Mouse (Mus musculus): ENCODE data around the gene Scn3a. TPM values are rescaled to one million over a fixed set of nuclear protein-coding genes. Genes with fewer than 3 reads are reported as not detected.
"Not testable (repeated sequence)": the region's sequence is repeated elsewhere in the genome, so short reads cannot be mapped to it uniquely, and the experiment has no call there.

Scn3a gene
- total and polyA plus RNA-seq, 3 experiments: not detected

GRCm38 (mm10) chr2:65453763-65454162 lies 113.7 kb downstream of the Scn3a start:
- Histone ChIP-seq H3K9ac (ENCODE audit: control insufficient read depth, low read depth, low read length, poor library complexity, severe bottlenecking) (no peak overlapping the region), H3K27me3 (ENCODE audit: control insufficient read depth in 1 of 2, insufficient read depth in 2 of 2, low read length in 2 of 2) (no peaks in the 10 kb centered on the region), H3K27ac (ENCODE audit: control insufficient read depth, low read depth, low read length) (no peak overlapping the region), H3K9me3 (replicated peaks; ENCODE audit: insufficient read depth, low read length) (no peaks in the 10 kb centered on the region), H3K36me3 (ENCODE audit: control insufficient read depth in 1 of 2, insufficient read depth in 2 of 2, low read length in 2 of 2) (no peaks in the 10 kb centered on the region), H3K4me1 (ENCODE audit: control insufficient read depth in 1 of 2, insufficient read depth in 2 of 2, low read length in 2 of 2) (no peaks in the 10 kb centered on the region), H3K79me2 (ENCODE audit: control insufficient read depth, insufficient read depth, low read length, poor library complexity) (no peaks in the 10 kb centered on the region), H3K4me3 (ENCODE audit: control insufficient read depth in 1 of 2, insufficient read depth in 1 of 2, low read depth in 2 of 2, low read length in 2 of 2) (no peak overlapping the region)
- no peak for TF ChIP-seq POLR2AphosphoS2 (IDR thresholded peaks at IDR 0.05; ENCODE audit: low read length)
- TF ChIP-seq MEF2A (IDR thresholded peaks at IDR 0.05; ENCODE audit: extremely low read depth, insufficient replicate concordance, low read depth, low read length, poor library complexity, severe bottlenecking): no peak
- no peak for TF ChIP-seq EP300 (IDR thresholded peaks at IDR 0.05; ENCODE audit: low read depth in 1 of 2, low read length in 2 of 2)
- no peak for TF ChIP-seq SMC3 (IDR thresholded peaks at IDR 0.05; ENCODE audit: low read depth, low read length)
- no peak for TF ChIP-seq NELFE (IDR thresholded peaks at IDR 0.05; ENCODE audit: low read depth, low read length)
- no peak for TF ChIP-seq MYC (IDR thresholded peaks at IDR 0.05; ENCODE audit: low read depth, low read length)
- no peak for TF ChIP-seq RCOR1 (IDR thresholded peaks at IDR 0.05; ENCODE audit: low read depth, low read length)
- no peak for TF ChIP-seq SIN3A (IDR thresholded peaks at IDR 0.05; ENCODE audit: low read length)
- TF ChIP-seq GABPA (IDR thresholded peaks at IDR 0.05; ENCODE audit: low read depth, low read length): no peak
- TF ChIP-seq USF1 (IDR thresholded peaks at IDR 0.05; ENCODE audit: low read depth, low read length): no peak
- no peak for TF ChIP-seq NRF1 (IDR thresholded peaks at IDR 0.05; ENCODE audit: insufficient read depth, low read depth, low read length, poor library complexity, severe bottlenecking)
- TF ChIP-seq ETS1 (IDR thresholded peaks at IDR 0.05; ENCODE audit: low read depth, low read length): no peak
- DNase-seq (ENCODE audit: low read depth, low spot score): no peak

DNA sequence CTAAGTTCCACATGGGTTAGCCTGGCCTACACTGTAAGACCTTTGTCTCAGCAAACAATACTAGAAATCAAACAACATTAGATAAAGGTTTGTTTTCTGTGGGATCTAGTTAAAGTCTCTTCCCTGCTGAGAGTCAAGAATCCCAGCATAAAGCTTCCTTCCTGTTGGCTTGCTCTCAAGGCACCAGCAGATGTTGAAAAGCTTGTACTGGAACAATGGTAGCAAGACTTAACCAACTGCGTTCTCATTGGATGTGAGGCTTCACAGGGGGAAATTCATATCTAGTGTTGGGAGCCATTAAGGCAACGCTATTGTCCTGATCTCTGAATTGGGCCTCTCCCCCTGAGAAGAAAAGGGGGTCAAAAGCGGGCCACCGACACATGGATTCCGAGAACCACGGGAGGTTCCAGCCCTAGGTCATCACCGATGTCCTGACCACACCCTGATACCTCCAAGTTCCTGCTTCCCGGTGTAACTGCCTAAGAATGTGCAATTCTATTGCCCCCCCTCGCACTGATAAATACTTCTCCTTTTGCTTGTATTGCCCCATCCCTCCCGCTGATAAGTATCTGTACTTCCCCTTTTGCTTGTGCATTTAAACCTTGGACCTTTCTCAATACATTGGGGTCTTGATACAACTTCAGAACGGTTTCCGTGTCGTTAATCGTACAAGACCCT lies 115.9 kb downstream of the Scn3a start:
- DNase-seq (ENCODE audit: low read depth, low spot score); H3K4me3 ChIP-seq (ENCODE audit: control insufficient read depth in 1 of 2, insufficient read depth in 1 of 2, low read depth in 2 of 2, low read length in 2 of 2); H3K9ac ChIP-seq (ENCODE audit: control insufficient read depth, low read depth, low read length, poor library complexity, severe bottlenecking); H3K36me3 ChIP-seq (ENCODE audit: control insufficient read depth in 1 of 2, insufficient read depth in 2 of 2, low read length in 2 of 2); H3K79me2 ChIP-seq (ENCODE audit: control insufficient read depth, insufficient read depth, low read length, poor library complexity); H3K4me1 ChIP-seq (ENCODE audit: control insufficient read depth in 1 of 2, insufficient read depth in 2 of 2, low read length in 2 of 2); H3K27me3 ChIP-seq (ENCODE audit: control insufficient read depth in 1 of 2, insufficient read depth in 2 of 2, low read length in 2 of 2); H3K27ac ChIP-seq (ENCODE audit: control insufficient read depth, low read depth, low read length); H3K9me3 ChIP-seq (replicated peaks; ENCODE audit: insufficient read depth, low read length): not testable (repeated sequence)
